Comparison of ENCODE assay signal across 25 mouse cellular contexts in the genomic region with DNA sequence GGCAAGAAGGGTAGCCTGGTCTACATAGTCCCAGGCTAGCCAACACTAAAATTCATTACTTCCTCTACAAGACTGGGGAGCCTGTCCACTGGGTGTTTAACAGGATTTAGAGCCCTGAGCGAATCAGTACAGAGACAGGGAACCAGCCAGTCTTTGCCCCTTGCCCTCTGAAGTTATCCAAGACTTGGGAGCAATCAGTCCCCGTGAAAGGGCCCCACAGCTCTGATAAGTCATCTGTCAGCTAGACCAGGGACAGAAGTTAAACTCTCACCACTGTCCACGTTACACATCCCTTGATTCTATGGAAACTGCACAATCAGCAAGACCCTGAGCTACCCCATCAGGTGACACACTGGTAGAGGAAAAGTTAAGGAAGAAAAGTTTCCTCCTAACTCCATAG. TPM values are rescaled to one million over a fixed set of nuclear protein-coding genes. Genes with fewer than 3 reads are reported as not detected.
DNase-seq lines count a peak whose midpoint lies in the region; ATAC-seq and TF ChIP-seq lines count a peak whose summit lies in the region.
"Had no signal": no experiment of that assay in that cellular context is flagged by ENCODE, and none has a peak within 500 bp of the region (broad histone marks: within the 10 kb centered on the region; RNA-seq: fewer than 3 reads in every experiment).

No protein-coding gene starts in this region.

- WGBS in intestine, embryonic 16.5 days = 32% methylated on average over 3 of the region's 3 CpGs
- 79% methylated on average over 3 of the region's 3 CpGs for WGBS in midbrain, embryonic 10.5 days

- H3K4me3 ChIP-seq in ES-Bruce4 (ENCODE audit: low read depth, low read length) = no peak overlapping the region
- no peak overlapping the region for H3K4me3 ChIP-seq in ES-E14 (ENCODE audit: insufficient read depth in 1 of 2, low read depth in 1 of 2, low read length in 2 of 2, poor library complexity in 1 of 2, severe bottlenecking in 1 of 2)
- H3K4me3 ChIP-seq in intestine, embryonic 16.5 days (ENCODE audit: low read length) = no peak overlapping the region
- no peak overlapping the region for H3K4me3 ChIP-seq in midbrain, embryonic 10.5 days
- H3K4me3 ChIP-seq: embryonic facial prominence, embryonic 13.5 days; embryonic facial prominence, embryonic 15.5 days; erythroblast, embryonic 14.5 days; forebrain, embryonic 13.5 days; forebrain, embryonic 15.5 days had no signal

- in situ Hi-C loops in ES-E14 (cut with MboI; ENCODE audit: low sequenced_read_pairs in 2 of 2, unreplicated experiment in 2 of 2) = no loop called here

- H3K9ac ChIP-seq in ES-Bruce4 (ENCODE audit: low read depth, poor library complexity, severe bottlenecking) = no peak overlapping the region
- no peak overlapping the region for H3K9ac ChIP-seq in ES-E14 (ENCODE audit: insufficient read depth, low read depth, low read length, poor library complexity, severe bottlenecking)
- H3K9ac ChIP-seq in intestine, embryonic 16.5 days (ENCODE audit: low read depth, low read length) = no peak overlapping the region
- H3K9ac ChIP-seq: embryonic facial prominence, embryonic 13.5 days; embryonic facial prominence, embryonic 15.5 days; forebrain, embryonic 13.5 days; forebrain, embryonic 15.5 days; forebrain, postnatal 0 days had no signal

- H3K36me3 ChIP-seq in ES-Bruce4 (ENCODE audit: control insufficient read depth, insufficient read depth, low read length, poor library complexity, severe bottlenecking) (no peaks in the 10 kb centered on the region), ES-E14 (ENCODE audit: control insufficient read depth, insufficient read depth, low read length, poor library complexity, severe bottlenecking) (peaks cover under 1% of the 10 kb centered on the region; the same call in 1 of the 2 replicates)
- H3K36me3 ChIP-seq in intestine, embryonic 16.5 days (ENCODE audit: control insufficient read depth, insufficient read depth, low read length) = no peaks in the 10 kb centered on the region
- H3K36me3 ChIP-seq in midbrain, embryonic 10.5 days = peaks cover 2% of the 10 kb centered on the region; the same call in 1 of the 2 replicates
- H3K36me3 ChIP-seq: embryonic facial prominence, embryonic 13.5 days; embryonic facial prominence, embryonic 15.5 days; forebrain, embryonic 15.5 days had no signal

- no peak for DNase-seq in ES-E14 (ENCODE audit: low read depth, low spot score)
- DNase-seq in yolk sac, embryonic 10.5 days (ENCODE audit: low spot score) = peak; percentile 79
- no peak for DNase-seq in midbrain, embryonic 10.5 days (ENCODE audit: low spot score)
- no peak for DNase-seq in lung, postnatal 25 days (ENCODE audit: low spot score)
- no peak for DNase-seq in thymus, postnatal 4 days
- DNase-seq: adrenal gland, adult 2 months; adrenal gland, postnatal 10 days; adrenal gland, postnatal 25 days; cerebellum, adult 11 months; cerebellum, adult 18-20 months; cerebellum, adult 8-10 months; cerebellum, adult 9-11 months; cerebellum, postnatal 14 days; cerebellum, postnatal 36 days; embryo, embryonic 11 days; forebrain, postnatal 0 days had no signal

- H3K27me3 ChIP-seq in ES-Bruce4 (ENCODE audit: control insufficient read depth, insufficient read depth, low read length, poor library complexity, severe bottlenecking) = no peaks in the 10 kb centered on the region
- no peaks in the 10 kb centered on the region for H3K27me3 ChIP-seq in intestine, embryonic 16.5 days (replicated peaks; ENCODE audit: control insufficient read depth, insufficient read depth, low read length)
- H3K27me3 ChIP-seq in midbrain, embryonic 10.5 days (ENCODE audit: low read depth, poor library complexity, severe bottlenecking) = no peaks in the 10 kb centered on the region
- H3K27me3 ChIP-seq: embryonic facial prominence, embryonic 13.5 days; embryonic facial prominence, embryonic 15.5 days; forebrain, embryonic 13.5 days; forebrain, embryonic 15.5 days had no signal

- peak overlapping the region; percentile 51 for H3K27ac ChIP-seq in ES-Bruce4 (ENCODE audit: insufficient read depth, low read length)
- peak overlapping the region; percentile 64 for H3K27ac ChIP-seq in ES-E14 (ENCODE audit: insufficient read depth, low read depth, low read length, poor library complexity, severe bottlenecking)
- peak overlapping the region; percentile 43 for H3K27ac ChIP-seq in intestine, embryonic 16.5 days (ENCODE audit: low read length)
- no peak overlapping the region for H3K27ac ChIP-seq in midbrain, embryonic 10.5 days (replicated peaks)
- H3K27ac ChIP-seq: embryonic facial prominence, embryonic 13.5 days; embryonic facial prominence, embryonic 15.5 days; forebrain, embryonic 13.5 days; forebrain, embryonic 15.5 days had no signal

- no peak for TF ChIP-seq POLR2A in ES-Bruce4 (IDR thresholded peaks at IDR 0.05; ENCODE audit: insufficient read depth, low read length)

- ATAC-seq in intestine, embryonic 16.5 days = peak; percentile 89
- ATAC-seq: forebrain, embryonic 13.5 days; forebrain, embryonic 15.5 days; forebrain, postnatal 0 days had no signal

- H3K4me1 ChIP-seq in ES-Bruce4 (ENCODE audit: control insufficient read depth, insufficient read depth, low read length) = peaks cover 1% of the 10 kb centered on the region
- H3K4me1 ChIP-seq in ES-E14 (ENCODE audit: control insufficient read depth in 2 of 2, insufficient read depth in 2 of 2, low read length in 2 of 2, poor library complexity in 1 of 2) = peaks cover 1 to 20% of the 10 kb centered on the region in 2 experiments; a peak in 2 of 4 replicates
- peaks cover 15% of the 10 kb centered on the region for H3K4me1 ChIP-seq in intestine, embryonic 16.5 days (ENCODE audit: control insufficient read depth, insufficient read depth, low read length)
- H3K4me1 ChIP-seq in midbrain, embryonic 10.5 days = peaks cover under 1% of the 10 kb centered on the region; the same call in 1 of the 2 replicates
- H3K4me1 ChIP-seq: embryonic facial prominence, embryonic 13.5 days; embryonic facial prominence, embryonic 15.5 days; forebrain, embryonic 13.5 days; forebrain, embryonic 15.5 days had no signal

- no peaks in the 10 kb centered on the region for H3K9me3 ChIP-seq in ES-Bruce4 (replicated peaks; ENCODE audit: control insufficient read depth, insufficient read depth, low read length, poor library complexity, severe bottlenecking)
- no peaks in the 10 kb centered on the region for H3K9me3 ChIP-seq in ES-E14 (ENCODE audit: control insufficient read depth, insufficient read depth, low read depth, low read length)
- no peaks in the 10 kb centered on the region for H3K9me3 ChIP-seq in intestine, embryonic 16.5 days (ENCODE audit: control insufficient read depth, low read length)
- no peaks in the 10 kb centered on the region for H3K9me3 ChIP-seq in midbrain, embryonic 10.5 days (replicated peaks)
- H3K9me3 ChIP-seq: embryonic facial prominence, embryonic 13.5 days; embryonic facial prominence, embryonic 15.5 days; forebrain, embryonic 13.5 days; forebrain, embryonic 15.5 days had no signal

- no peak overlapping the region for H3K4me2 ChIP-seq in intestine, embryonic 16.5 days (ENCODE audit: low read depth, low read length)
- H3K4me2 ChIP-seq: embryonic facial prominence, embryonic 13.5 days; embryonic facial prominence, embryonic 15.5 days; forebrain, embryonic 13.5 days; forebrain, embryonic 15.5 days had no signal

- no peak for TF ChIP-seq EP300 in ES-Bruce4 (IDR thresholded peaks at IDR 0.05; ENCODE audit: insufficient read depth, low read depth, low read length)

- no peak for TF ChIP-seq CTCF in ES-Bruce4 (IDR thresholded peaks at IDR 0.05; ENCODE audit: low read depth, low read length)

TF ChIP-seq in ES-E14, 5 proteins besides CTCF, POLR2A, EP300 and RAD21:
- no peak for TF ChIP-seq HCFC1 (IDR thresholded peaks at IDR 0.05; ENCODE audit: borderline replicate concordance, insufficient read depth, low read length)
- TF ChIP-seq MAFK (IDR thresholded peaks at IDR 0.05; ENCODE audit: insufficient read depth, low read depth, low read length) = no peak
- no peak for TF ChIP-seq CHD2 (IDR thresholded peaks at IDR 0.05; ENCODE audit: low read depth, low read length)
- no peak for TF ChIP-seq ZC3H11A (IDR thresholded peaks at IDR 0.05; ENCODE audit: borderline replicate concordance, low read depth, low read length)
- no peak for TF ChIP-seq ZNF384 (IDR thresholded peaks at IDR 0.05; ENCODE audit: low read depth, low read length)

RNA-seq across cellular contexts. Expression of a gene that starts 8.9 kb away (rescaled TPM):
- 2.0 and 2.5 TPM in 2 replicates for polyA plus RNA-seq in ES-Bruce4 (2011; ENCODE audit: insufficient read depth, insufficient read length, low read depth, missing spikeins)
- total RNA-seq in ES-E14 (2012; rRNA removed) = 10.6 and 15.1 TPM in 2 replicates
- 334 and 458 TPM in 2 replicates for polyA plus RNA-seq in intestine, embryonic 16.5 days (2015; fragmentation: Nextera tagmentation; extraction: Ambion mirVana)
- polyA plus RNA-seq in midbrain, embryonic 10.5 days (2016; fragmentation: Nextera tagmentation; extraction: Ambion mirVana) = 12.0 and 15.3 TPM in 2 replicates

RNA-seq across cellular contexts. Expression of a gene that starts 11.7 kb away (rescaled TPM):
- polyA plus RNA-seq in ES-Bruce4 (2011; ENCODE audit: insufficient read depth, insufficient read length, low read depth, missing spikeins) = 2,753 and 2,969 TPM in 2 replicates
- 1,746 and 1,854 TPM in 2 replicates for total RNA-seq in ES-E14 (2012; rRNA removed)
- polyA plus RNA-seq in intestine, embryonic 16.5 days (2015; fragmentation: Nextera tagmentation; extraction: Ambion mirVana) = 1,613 and 1,701 TPM in 2 replicates
- polyA plus RNA-seq in midbrain, embryonic 10.5 days (2016; fragmentation: Nextera tagmentation; extraction: Ambion mirVana) = 1,493 and 1,787 TPM in 2 replicates

RNA-seq across cellular contexts. Expression of a gene that starts 16.0 kb away (rescaled TPM):
- 3,729 and 4,020 TPM in 2 replicates for polyA plus RNA-seq in ES-Bruce4 (2011; ENCODE audit: insufficient read depth, insufficient read length, low read depth, missing spikeins)
- total RNA-seq in ES-E14 (2012; rRNA removed) = 3,971 and 5,136 TPM in 2 replicates
- polyA plus RNA-seq in intestine, embryonic 16.5 days (2015; fragmentation: Nextera tagmentation; extraction: Ambion mirVana) = 1,233 and 1,311 TPM in 2 replicates
- polyA plus RNA-seq in midbrain, embryonic 10.5 days (2016; fragmentation: Nextera tagmentation; extraction: Ambion mirVana) = 1,083 and 1,243 TPM in 2 replicates

RNA-seq across cellular contexts. Expression of a gene that starts 20.5 kb away (rescaled TPM):
- 66.7 and 88.2 TPM in 2 replicates for polyA plus RNA-seq in ES-Bruce4 (2011; ENCODE audit: insufficient read depth, insufficient read length, low read depth, missing spikeins)
- 137 and 207 TPM in 2 replicates for total RNA-seq in ES-E14 (2012; rRNA removed)
- 237 and 260 TPM in 2 replicates for polyA plus RNA-seq in intestine, embryonic 16.5 days (2015; fragmentation: Nextera tagmentation; extraction: Ambion mirVana)
- polyA plus RNA-seq in midbrain, embryonic 10.5 days (2016; fragmentation: Nextera tagmentation; extraction: Ambion mirVana) = 122 and 128 TPM in 2 replicates

RNA-seq across cellular contexts. Expression of a gene that starts 23.5 kb away (rescaled TPM):
- not detected in 2 replicates for polyA plus RNA-seq in ES-Bruce4 (2011; ENCODE audit: insufficient read depth, insufficient read length, low read depth, missing spikeins)
- 0.36 and 0.90 TPM in 2 replicates for total RNA-seq in ES-E14 (2012; rRNA removed)
- polyA plus RNA-seq in intestine, embryonic 16.5 days (2015; fragmentation: Nextera tagmentation; extraction: Ambion mirVana) = 0.20 TPM in 1 of 2 replicates, not detected in the other
- 0.11 and 0.19 TPM in 2 replicates for polyA plus RNA-seq in midbrain, embryonic 10.5 days (2016; fragmentation: Nextera tagmentation; extraction: Ambion mirVana)
- total RNA-seq: adrenal gland, adult 2 months; adrenal gland, postnatal 10 days; adrenal gland, postnatal 25 days; adrenal gland, postnatal 4 days; common myeloid progenitor, adult 5-6 weeks; forebrain, postnatal 0 days had no signal
- polyA plus RNA-seq: erythroblast, embryonic 14.5 days; forebrain, embryonic 15.5 days; forebrain, postnatal 0 days had no signal

Comparison
In these comparisons a context has a peak if more than half of its experiments do, and no peak if none do; other contexts are left out.
1. RNA of a gene that starts 8.9 kb away (polyA plus RNA-seq): 334 to 458 TPM in intestine, embryonic 16.5 days; 12.0 to 15.3 TPM in midbrain, embryonic 10.5 days and 2.0 to 2.5 TPM in ES-Bruce4; every median in the first group is over 10 times any median in the second.